In the genomic region with DNA sequence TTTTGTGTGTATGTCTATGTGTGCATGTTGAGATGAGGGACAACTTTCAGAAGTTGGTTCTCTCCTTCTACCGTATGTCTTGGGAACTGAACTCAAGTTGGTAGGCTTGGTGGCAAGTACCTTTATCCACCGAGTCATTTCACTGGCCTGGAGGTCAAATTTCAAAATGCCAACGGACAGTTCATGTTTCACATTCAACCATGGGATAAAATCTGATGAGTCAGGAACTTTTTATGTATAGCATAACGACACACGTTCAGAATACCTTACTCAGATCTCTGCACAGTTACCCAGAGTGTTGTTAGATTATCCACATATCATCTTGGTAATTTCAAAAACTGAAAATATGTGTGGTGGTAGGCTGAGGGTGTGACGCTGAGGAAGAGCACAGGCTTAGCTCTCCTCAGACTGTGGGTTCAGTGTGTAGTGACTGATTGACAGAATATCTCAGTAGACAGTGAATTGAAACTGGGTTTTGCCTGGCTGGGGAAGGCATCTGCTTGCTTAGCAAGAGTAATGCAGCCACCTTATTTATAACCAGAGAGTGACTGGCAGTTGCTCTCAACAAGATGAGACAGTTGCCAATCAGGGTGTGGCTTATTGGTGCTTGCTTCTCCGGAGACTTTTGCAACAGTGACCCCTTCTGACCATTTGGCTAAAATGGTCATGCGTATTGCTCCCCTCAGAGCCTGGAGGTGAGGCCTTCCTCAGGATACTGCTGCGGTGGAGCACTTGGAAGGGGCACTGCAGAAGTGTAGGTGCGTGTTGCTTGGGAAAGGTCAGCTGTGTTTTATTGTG, we compare ENCODE assay signal across 9 mouse cellular contexts. TPM values are rescaled to one million over a fixed set of nuclear protein-coding genes. Genes with fewer than 3 reads are reported as not detected.
DNase-seq lines count a peak whose midpoint lies in the region; ATAC-seq and TF ChIP-seq lines count a peak whose summit lies in the region.
"Had no signal": no experiment of that assay in that cellular context is flagged by ENCODE, and none has a peak within 500 bp of the region (broad histone marks: within the 10 kb centered on the region; RNA-seq: fewer than 3 reads in every experiment).

No protein-coding gene starts in this region.

- no peaks in the 10 kb centered on the region for H3K79me3 ChIP-seq in C2C12 (ENCODE audit: low read depth)

- peak; percentile 8 for TF ChIP-seq CTCF in C2C12 (IDR thresholded peaks at IDR 0.05; ENCODE audit: control insufficient read depth, insufficient read depth, insufficient read length)
- peak; percentile 42; the same call in 1 of the 2 replicates for TF ChIP-seq CTCF in brain, embryonic 14.5 days (IDR thresholded peaks at IDR 0.05; ENCODE audit: borderline replicate concordance, extremely low read depth, insufficient read depth, insufficient read length)
- peak; percentile 78 for TF ChIP-seq CTCF in kidney, adult 2 months (conservative IDR thresholded peaks at IDR 0.05; ENCODE audit: insufficient read depth, insufficient read length, low read depth, low read length)

- DNase-seq in forebrain, embryonic 14.5 days (ENCODE audit: low spot score): peak; percentile 49
- DNase-seq in brain, embryonic 14.5 days (ENCODE audit: low read depth): peak; percentile 57
- DNase-seq in fibroblast of lung, adult 2 months (ENCODE audit: low read depth): peak; percentile 35
- peak; percentile 91 for DNase-seq in kidney, adult 2 months
- peak; percentile 5 for DNase-seq in right cerebral cortex, postnatal 4 days

- WGBS in forebrain, embryonic 14.5 days: 71% methylated on average over 10 of the region's 10 CpGs
- 66% methylated on average over 10 of the region's 10 CpGs for WGBS in forebrain, embryonic 16.5 days
- WGBS in kidney, adult 2 months: 42% methylated on average over 10 of the region's 10 CpGs
- 52% methylated on average over 10 of the region's 10 CpGs for WGBS in liver, embryonic 15.5 days (ENCODE audit: insufficient replicate concordance)

- no peak overlapping the region for H3K4me2 ChIP-seq in forebrain, embryonic 14.5 days (ENCODE audit: low read length)
- no peak overlapping the region for H3K4me2 ChIP-seq in forebrain, embryonic 16.5 days (ENCODE audit: low read length)
- no peak overlapping the region for H3K4me2 ChIP-seq in liver, embryonic 15.5 days
- H3K4me2 ChIP-seq: midbrain, embryonic 12.5 days had no signal

- peaks cover 21% of the 10 kb centered on the region for H3K36me3 ChIP-seq in forebrain, embryonic 14.5 days (ENCODE audit: control insufficient read depth, insufficient read depth, low read length)
- peaks cover 2% of the 10 kb centered on the region; the same call in 1 of the 2 replicates for H3K36me3 ChIP-seq in forebrain, embryonic 16.5 days (ENCODE audit: control insufficient read depth, insufficient read depth)
- H3K36me3 ChIP-seq in C2C12 (ENCODE audit: control insufficient read depth, insufficient read depth): peaks cover 7% of the 10 kb centered on the region
- H3K36me3 ChIP-seq in kidney, adult 2 months (ENCODE audit: control insufficient read depth, insufficient read depth, low read length): peaks cover 1% of the 10 kb centered on the region; the same call in 1 of the 2 replicates
- H3K36me3 ChIP-seq in liver, embryonic 15.5 days (replicated peaks): peaks cover 72% of the 10 kb centered on the region

- H3ac ChIP-seq in C2C12 (ENCODE audit: control insufficient read depth, insufficient read length, low read depth): no peak overlapping the region

- H3K79me2 ChIP-seq in C2C12 (ENCODE audit: control insufficient read depth, insufficient read depth): no peaks in the 10 kb centered on the region

- no peaks in the 10 kb centered on the region for H3K4me1 ChIP-seq in forebrain, embryonic 14.5 days (ENCODE audit: control insufficient read depth, insufficient read depth, low read length)
- H3K4me1 ChIP-seq in forebrain, embryonic 16.5 days (replicated peaks; ENCODE audit: control insufficient read depth, insufficient read depth, low read length): no peaks in the 10 kb centered on the region
- H3K4me1 ChIP-seq in kidney, adult 2 months (ENCODE audit: control insufficient read depth, insufficient read depth, low read length): 0 out of 2 replicates have a peak, but pooled peaks cover under 1% of the 10 kb centered on the region
- peaks cover 33% of the 10 kb centered on the region for H3K4me1 ChIP-seq in liver, embryonic 15.5 days (replicated peaks)
- H3K4me1 ChIP-seq: midbrain, embryonic 12.5 days had no signal

- H3K27ac ChIP-seq in forebrain, embryonic 14.5 days (ENCODE audit: low read depth, low read length): no peak overlapping the region
- no peak overlapping the region for H3K27ac ChIP-seq in forebrain, embryonic 16.5 days (ENCODE audit: low read length)
- H3K27ac ChIP-seq in kidney, adult 2 months (ENCODE audit: insufficient read depth, low read depth, low read length): no peak overlapping the region
- H3K27ac ChIP-seq in liver, embryonic 15.5 days (replicated peaks): peak overlapping the region; percentile 64
- H3K27ac ChIP-seq: midbrain, embryonic 12.5 days had no signal

- no peak overlapping the region for H3K9ac ChIP-seq in forebrain, embryonic 14.5 days (ENCODE audit: low read length)
- no peak overlapping the region for H3K9ac ChIP-seq in forebrain, embryonic 16.5 days (replicated peaks; ENCODE audit: low read depth, low read length)
- H3K9ac ChIP-seq in liver, embryonic 15.5 days: no peak overlapping the region
- H3K9ac ChIP-seq: midbrain, embryonic 12.5 days had no signal

- TF ChIP-seq POLR2A in brain, embryonic 14.5 days (IDR thresholded peaks at IDR 0.05; ENCODE audit: borderline replicate concordance, extremely low read depth, insufficient read depth, insufficient read length, poor library complexity, severe bottlenecking): no peak
- no peak for TF ChIP-seq POLR2A in kidney, adult 2 months (IDR thresholded peaks at IDR 0.05; ENCODE audit: low read depth, low read length)

- H3K9me3 ChIP-seq in forebrain, embryonic 14.5 days (replicated peaks; ENCODE audit: control insufficient read depth, low read length): no peaks in the 10 kb centered on the region
- no peaks in the 10 kb centered on the region for H3K9me3 ChIP-seq in forebrain, embryonic 16.5 days (ENCODE audit: control insufficient read depth, low read length)
- H3K9me3 ChIP-seq in liver, embryonic 15.5 days (replicated peaks): no peaks in the 10 kb centered on the region
- H3K9me3 ChIP-seq: midbrain, embryonic 12.5 days had no signal

- no peak for ATAC-seq in forebrain, embryonic 14.5 days
- ATAC-seq in forebrain, embryonic 16.5 days: no peak
- ATAC-seq in liver, embryonic 15.5 days (ENCODE audit: insufficient read depth): peak; percentile 47

- no peak overlapping the region for H3K4me3 ChIP-seq in forebrain, embryonic 14.5 days (ENCODE audit: low read depth, low read length)
- H3K4me3 ChIP-seq in forebrain, embryonic 16.5 days (replicated peaks; ENCODE audit: low read length): no peak overlapping the region
- no peak overlapping the region for H3K4me3 ChIP-seq in C2C12 (ENCODE audit: insufficient read depth, poor library complexity, severe bottlenecking)
- H3K4me3 ChIP-seq in kidney, adult 2 months (ENCODE audit: insufficient read depth, low read depth, low read length): no peak overlapping the region
- no peak overlapping the region for H3K4me3 ChIP-seq in liver, embryonic 15.5 days (replicated peaks)
- H3K4me3 ChIP-seq: midbrain, embryonic 12.5 days had no signal

- H3K27me3 ChIP-seq in forebrain, embryonic 14.5 days (replicated peaks; ENCODE audit: control insufficient read depth, insufficient read depth, low read length): no peaks in the 10 kb centered on the region
- no peaks in the 10 kb centered on the region for H3K27me3 ChIP-seq in forebrain, embryonic 16.5 days (replicated peaks; ENCODE audit: control insufficient read depth, insufficient read depth, low read length)
- no peaks in the 10 kb centered on the region for H3K27me3 ChIP-seq in C2C12 (ENCODE audit: control insufficient read depth, insufficient read depth, insufficient read length)
- no peaks in the 10 kb centered on the region for H3K27me3 ChIP-seq in kidney, adult 2 months (replicated peaks; ENCODE audit: control insufficient read depth, insufficient read depth, low read length)
- no peaks in the 10 kb centered on the region for H3K27me3 ChIP-seq in liver, embryonic 15.5 days
- H3K27me3 ChIP-seq: midbrain, embryonic 12.5 days had no signal

RNA-seq across cellular contexts. Expression of a gene that starts 27.1 kb away (rescaled TPM):
- polyA plus RNA-seq in forebrain, embryonic 14.5 days (2014; fragmentation: Nextera tagmentation; extraction: Ambion mirVana): 45.3 and 53.8 TPM in 2 replicates
- 48.5 and 48.8 TPM in 2 replicates for polyA plus RNA-seq in forebrain, embryonic 16.5 days (2015; fragmentation: Nextera tagmentation; extraction: Ambion mirVana)
- polyA plus RNA-seq in C2C12 (2012; fragmentation: generic; extraction: Trizol): 14.3 TPM
- polyA plus RNA-seq in brain, embryonic 14.5 days (2012; rRNA removed): 28.1 and 37.2 TPM in 2 replicates
- 42.9 and 43.8 TPM in 2 replicates for polyA plus RNA-seq in kidney, adult 2 months (2012; rRNA removed)
- 38.3 and 39.5 TPM in 2 replicates for polyA plus RNA-seq in liver, embryonic 15.5 days (2015; fragmentation: Nextera tagmentation; extraction: Ambion mirVana)

RNA-seq across cellular contexts. Expression of a gene that starts 29.9 kb away (rescaled TPM):
- polyA plus RNA-seq in forebrain, embryonic 14.5 days (2014; fragmentation: Nextera tagmentation; extraction: Ambion mirVana): 0.20 and 0.21 TPM in 2 replicates
- 0.09 TPM in 1 of 2 replicates, not detected in the other for polyA plus RNA-seq in forebrain, embryonic 16.5 days (2015; fragmentation: Nextera tagmentation; extraction: Ambion mirVana)
- 0.14 TPM for polyA plus RNA-seq in C2C12 (2012; fragmentation: generic; extraction: Trizol)
- 0.04 and 0.06 TPM in 2 replicates for polyA plus RNA-seq in brain, embryonic 14.5 days (2012; rRNA removed)
- polyA plus RNA-seq in kidney, adult 2 months (2012; rRNA removed): 92.3 and 97.3 TPM in 2 replicates
- 0.37 and 0.56 TPM in 2 replicates for polyA plus RNA-seq in liver, embryonic 15.5 days (2015; fragmentation: Nextera tagmentation; extraction: Ambion mirVana)

RNA-seq across cellular contexts. Expression of a gene that starts 38.3 kb away (rescaled TPM):
- not detected in 2 replicates for polyA plus RNA-seq in forebrain, embryonic 14.5 days (2014; fragmentation: Nextera tagmentation; extraction: Ambion mirVana)
- polyA plus RNA-seq in forebrain, embryonic 16.5 days (2015; fragmentation: Nextera tagmentation; extraction: Ambion mirVana): not detected in 2 replicates
- polyA plus RNA-seq in C2C12 (2012; fragmentation: generic; extraction: Trizol): not detected
- 0.15 TPM in 1 of 2 replicates, not detected in the other for polyA plus RNA-seq in brain, embryonic 14.5 days (2012; rRNA removed)
- 0.11 TPM in 1 of 2 replicates, not detected in the other for polyA plus RNA-seq in kidney, adult 2 months (2012; rRNA removed)
- polyA plus RNA-seq in liver, embryonic 15.5 days (2015; fragmentation: Nextera tagmentation; extraction: Ambion mirVana): not detected in 2 replicates
- polyA plus RNA-seq: midbrain, embryonic 12.5 days had no signal

RNA-seq across cellular contexts. Expression of a gene that starts 38.3 kb away (rescaled TPM):
- 38.6 and 42.6 TPM in 2 replicates for polyA plus RNA-seq in forebrain, embryonic 14.5 days (2014; fragmentation: Nextera tagmentation; extraction: Ambion mirVana)
- polyA plus RNA-seq in forebrain, embryonic 16.5 days (2015; fragmentation: Nextera tagmentation; extraction: Ambion mirVana): 33.2 and 35.0 TPM in 2 replicates
- polyA plus RNA-seq in C2C12 (2012; fragmentation: generic; extraction: Trizol): 16.6 TPM
- polyA plus RNA-seq in brain, embryonic 14.5 days (2012; rRNA removed): 19.1 and 23.6 TPM in 2 replicates
- 11.1 and 12.0 TPM in 2 replicates for polyA plus RNA-seq in kidney, adult 2 months (2012; rRNA removed)
- polyA plus RNA-seq in liver, embryonic 15.5 days (2015; fragmentation: Nextera tagmentation; extraction: Ambion mirVana): 4.6 and 5.0 TPM in 2 replicates

RNA-seq across cellular contexts. Expression of a gene that starts 57.5 kb away (rescaled TPM):
- not detected in 2 replicates for polyA plus RNA-seq in forebrain, embryonic 14.5 days (2014; fragmentation: Nextera tagmentation; extraction: Ambion mirVana)
- not detected in 2 replicates for polyA plus RNA-seq in forebrain, embryonic 16.5 days (2015; fragmentation: Nextera tagmentation; extraction: Ambion mirVana)
- polyA plus RNA-seq in C2C12 (2012; fragmentation: generic; extraction: Trizol): not detected
- 0.10 TPM in 1 of 2 replicates, not detected in the other for polyA plus RNA-seq in brain, embryonic 14.5 days (2012; rRNA removed)
- 0.07 and 0.08 TPM in 2 replicates for polyA plus RNA-seq in kidney, adult 2 months (2012; rRNA removed)
- polyA plus RNA-seq in liver, embryonic 15.5 days (2015; fragmentation: Nextera tagmentation; extraction: Ambion mirVana): not detected in 2 replicates
- polyA plus RNA-seq: midbrain, embryonic 12.5 days had no signal

Comparison
In these comparisons a context has a peak if more than half of its experiments do, and no peak if none do; other contexts are left out.
1. DNase-seq: peak in every context shown above with its lines; median percentile 91 in kidney, adult 2 months; 57 in brain, embryonic 14.5 days; 49 in forebrain, embryonic 14.5 days; 35 in fibroblast of lung, adult 2 months; 5 in right cerebral cortex, postnatal 4 days.
2. CTCF ChIP-seq: peak in every context shown above with its lines; median percentile 78 in kidney, adult 2 months; 42 in brain, embryonic 14.5 days; 8 in C2C12.
3. RNA of a gene that starts 29.9 kb away (polyA plus RNA-seq): 92.3 to 97.3 TPM in kidney, adult 2 months; 0.37 to 0.56 TPM in liver, embryonic 15.5 days, 0.20 to 0.21 TPM in forebrain, embryonic 14.5 days, 0.14 TPM in C2C12 (single experiment), 0.09 TPM in forebrain, embryonic 16.5 days and 0.04 to 0.06 TPM in brain, embryonic 14.5 days; every median in the first group is over 10 times any median in the second.